Mouse (Mus musculus) small intestine, adult 2 months (tissue): ENCODE measurements around the gene Calhm3. TPM values are rescaled to one million over a fixed set of nuclear protein-coding genes. Genes with fewer than 3 reads are reported as not detected.

ENCODE experiments used
- H3K27ac ChIP-seq: fragments of 200-500 bp; 2 replicates; pipeline ENCODE4 v1.5.1; 2012; ENCODE audit warnings: low read depth, low read length, control low read depth, inconsistent platforms; ENCODE audit not compliant: insufficient read depth
- H3K27me3 ChIP-seq: fragments of 200-500 bp; 2 replicates; pipeline ENCODE4 v1.6.1; 2012; ENCODE audit warnings: mild to moderate bottlenecking, moderate library complexity, low read length, inconsistent platforms; ENCODE audit not compliant: control insufficient read depth, insufficient read depth
- H3K36me3 ChIP-seq: fragments of 200-500 bp; 2 replicates; pipeline ENCODE4 v1.6.1; 2012; ENCODE audit warnings: mild to moderate bottlenecking, low read length, control low read depth, inconsistent platforms; ENCODE audit not compliant: control insufficient read depth, insufficient read depth
- H3K4me1 ChIP-seq: fragments of 200-500 bp; 2 replicates; pipeline ENCODE4 v1.6.1; 2012; ENCODE audit warnings: low read length, inconsistent platforms, mixed read lengths; ENCODE audit not compliant: control insufficient read depth, insufficient read depth, insufficient read length
- H3K4me3 ChIP-seq: fragments of 200-500 bp; 2 replicates; pipeline ENCODE4 v1.5.1; 2012; ENCODE audit warnings: low read depth, mild to moderate bottlenecking, control low read depth, inconsistent platforms, low read length, moderate library complexity
- CTCF ChIP-seq: fragments of 200-500 bp; IDR thresholded peaks from 2 replicates; pipeline ENCODE4 v1.5.1; 2012; ENCODE audit warnings: low read depth, mild to moderate bottlenecking, control low read depth, inconsistent platforms, low read length, moderate library complexity, mixed read lengths; ENCODE audit not compliant: insufficient replicate concordance, insufficient read length; ENCODE audit errors: extremely low read depth
- POLR2A ChIP-seq: fragments of 200-500 bp; IDR thresholded peaks from 2 replicates; pipeline ENCODE4 v1.6.1; 2012; ENCODE audit warnings: low read depth, mild to moderate bottlenecking, control low read depth, inconsistent platforms, low read length, moderate library complexity
- WGBS: fragments of 180-500 bp; shearing (Covaris S2); methylation state at CpG from one replicate; pipeline ENCODE4 v1.1.7; 2018; 5-methylcytosine and 5-hydroxymethylcytosine counted together
- polyA plus RNA-seq: library from polyadenylated mRNA; depleted of rRNA; stranded (reverse); fragments of >200 nt; gene quantifications from 2 replicates; pipeline ENCODE4 v1.2.3, GENCODE M21; 2012

Gene Calhm3
- polyA plus RNA-seq, 1 experiment: 0.27 TPM

GRCm38 (mm10) chr19:47168223-47168622 is 10.7 kb upstream of the Calhm3 start:
- H3K4me3 ChIP-seq: peak overlapping the region; percentile 23
- no peaks in the 10 kb centered on the region for H3K27me3 ChIP-seq
- 9% methylated on average over 13 of the region's 13 CpGs for WGBS
- no peaks in the 10 kb centered on the region for H3K36me3 ChIP-seq
- TF ChIP-seq POLR2A (no peak), CTCF (peak; percentile 59; the same call in 1 of the 2 replicates)
- H3K27ac ChIP-seq: no peak overlapping the region
- no peaks in the 10 kb centered on the region for H3K4me1 ChIP-seq

GRCm38 (mm10) chr19:47167617-47168214 is 10.2 kb upstream of the Calhm3 start:
- WGBS: 53% methylated on average over 7 of the region's 7 CpGs
- Histone ChIP-seq H3K36me3 (no peaks in the 10 kb centered on the region), H3K27ac (no peak overlapping the region), H3K4me1 (no peaks in the 10 kb centered on the region), H3K4me3 (no peak overlapping the region), H3K27me3 (no peaks in the 10 kb centered on the region)
- TF ChIP-seq POLR2A (no peak), CTCF (no peak)

GRCm38 (mm10) chr19:47166758-47167157 is 9.2 kb upstream of the Calhm3 start:
- 34% methylated on average over 3 of the region's 3 CpGs for WGBS
- no peak for TF ChIP-seq POLR2A
- TF ChIP-seq CTCF: no peak
- H3K27me3 ChIP-seq: no peaks in the 10 kb centered on the region
- no peaks in the 10 kb centered on the region for H3K4me1 ChIP-seq
- H3K27ac ChIP-seq: no peak overlapping the region
- H3K4me3 ChIP-seq: no peak overlapping the region
- no peaks in the 10 kb centered on the region for H3K36me3 ChIP-seq

- no peak overlapping the region for H3K4me3 ChIP-seq
- no peaks in the 10 kb centered on the region for H3K36me3 ChIP-seq
- no peaks in the 10 kb centered on the region for H3K4me1 ChIP-seq
- no peak for TF ChIP-seq POLR2A
- TF ChIP-seq CTCF: no peak
- no peak overlapping the region for H3K27ac ChIP-seq
- WGBS: 91% methylated on average over 6 of the region's 6 CpGs
- no peaks in the 10 kb centered on the region for H3K27me3 ChIP-seq
Observed at GRCm38 (mm10) chr19:47163176-47163744, 5.7 kb upstream of the Calhm3 start.

- Histone ChIP-seq H3K4me1 (no peaks in the 10 kb centered on the region), H3K27me3 (no peaks in the 10 kb centered on the region), H3K27ac (no peak overlapping the region), H3K36me3 (no peaks in the 10 kb centered on the region), H3K4me3 (no peak overlapping the region)
- WGBS: 68% methylated on average over 4 of the region's 4 CpGs
- no peak for TF ChIP-seq CTCF
Observed at GRCm38 (mm10) chr19:47161669-47162068, 4.1 kb upstream of the Calhm3 start.

GRCm38 (mm10) chr19:47153767-47154166 is 3.8 kb downstream of the Calhm3 start:
- Histone ChIP-seq H3K27ac (no peak overlapping the region), H3K4me3 (no peak overlapping the region), H3K4me1 (peaks cover 4% of the 10 kb centered on the region), H3K36me3 (no peaks in the 10 kb centered on the region), H3K27me3 (peaks cover 3% of the 10 kb centered on the region; the same call in 1 of the 2 replicates)
- WGBS: 86% methylated on average over 7 of the region's 7 CpGs
- TF ChIP-seq POLR2A: no peak

GRCm38 (mm10) chr19:47152062-47152369 is 5.5 kb downstream of the Calhm3 start:
- 55% methylated on average over 12 of the region's 12 CpGs for WGBS
- TF ChIP-seq POLR2A (no peak), CTCF (no peak)

More at GRCm38 (mm10) chr19:47152062-47152369, 5.5 kb downstream of the Calhm3 start:
- no peak overlapping the region for H3K4me3 ChIP-seq
- no peak overlapping the region for H3K27ac ChIP-seq
- no peaks in the 10 kb centered on the region for H3K36me3 ChIP-seq
- H3K4me1 ChIP-seq: peaks cover 4% of the 10 kb centered on the region
- peaks cover 3% of the 10 kb centered on the region; the same call in 1 of the 2 replicates for H3K27me3 ChIP-seq
